Mouse (Mus musculus): ENCODE measurements around the gene 1700069L16Rik. TPM values are rescaled to one million over a fixed set of nuclear protein-coding genes. Genes with fewer than 3 reads are reported as not detected.

1700069L16Rik gene
- polyA plus RNA-seq, 1 experiment, result 11.1 TPM

DNA sequence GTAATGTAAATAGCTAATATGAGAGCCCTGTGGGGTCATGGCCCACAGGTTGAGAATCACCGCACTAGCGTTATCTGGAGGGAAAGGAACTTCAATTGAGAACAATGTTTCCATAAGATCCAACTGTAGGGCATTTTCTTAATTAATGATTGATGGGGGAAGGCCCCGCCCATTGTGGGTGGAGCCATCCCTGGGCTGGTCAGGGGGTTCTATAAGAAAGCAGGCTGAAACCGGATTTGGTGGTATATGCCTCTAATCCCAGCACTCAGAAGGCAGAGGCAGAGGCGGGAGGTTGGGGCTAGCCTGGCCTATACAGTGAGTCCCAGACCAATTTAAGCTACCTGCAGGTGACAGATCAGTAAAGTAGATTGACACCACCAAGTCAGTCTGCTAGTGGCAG, 9.8 kb upstream of the 1700069L16Rik start:
- TF ChIP-seq POLR2A (IDR thresholded peaks at IDR 0.05; ENCODE audit: control insufficient read depth, low read depth, low read length) (no peak), CTCF (IDR thresholded peaks at IDR 0.05; ENCODE audit: control insufficient read depth, insufficient read depth, insufficient replicate concordance, low read depth, low read length) (no peak)
- H3K27ac ChIP-seq (ENCODE audit: control insufficient read depth, insufficient read depth, low read depth, low read length), result no peak overlapping the region
- no peaks in the 10 kb centered on the region for H3K36me3 ChIP-seq (ENCODE audit: control insufficient read depth, insufficient read depth, low read length)
- no peak overlapping the region for H3K4me3 ChIP-seq (ENCODE audit: control insufficient read depth, low read depth, low read length)
- no peaks in the 10 kb centered on the region for H3K27me3 ChIP-seq (ENCODE audit: control insufficient read depth, insufficient read depth, low read length)
- H3K4me1 ChIP-seq (ENCODE audit: control insufficient read depth, insufficient read depth, low read length), result peaks cover 10% of the 10 kb centered on the region

DNA sequence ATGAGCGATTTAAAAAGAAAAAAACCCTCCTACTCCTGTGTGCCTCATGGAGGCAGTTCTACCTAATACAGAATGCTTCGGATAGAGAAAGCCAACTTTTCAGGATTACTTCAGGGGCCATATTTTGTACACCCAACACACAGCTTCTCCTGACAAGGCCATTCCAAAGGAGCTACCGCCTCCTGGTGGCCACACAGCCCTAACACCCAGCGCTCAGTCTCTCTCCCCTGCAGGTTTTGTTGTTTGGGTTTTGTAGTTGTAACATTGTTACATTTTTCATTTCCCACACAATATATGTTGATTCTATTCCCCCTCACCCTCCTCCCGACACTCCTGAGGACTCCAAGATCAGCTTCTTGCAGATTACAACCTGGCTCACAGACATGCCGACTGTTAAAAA, 7.6 kb upstream of the 1700069L16Rik start:
- Histone ChIP-seq H3K4me1 (ENCODE audit: control insufficient read depth, insufficient read depth, low read length) (peaks cover 15% of the 10 kb centered on the region), H3K36me3 (ENCODE audit: control insufficient read depth, insufficient read depth, low read length) (no peaks in the 10 kb centered on the region), H3K4me3 (ENCODE audit: control insufficient read depth, low read depth, low read length) (no peak overlapping the region), H3K27me3 (ENCODE audit: control insufficient read depth, insufficient read depth, low read length) (no peaks in the 10 kb centered on the region), H3K27ac (ENCODE audit: control insufficient read depth, insufficient read depth, low read depth, low read length) (no peak overlapping the region)
- TF ChIP-seq CTCF (IDR thresholded peaks at IDR 0.05; ENCODE audit: control insufficient read depth, insufficient read depth, insufficient replicate concordance, low read depth, low read length), result peak; percentile 67; the same call in 1 of the 2 replicates
- TF ChIP-seq POLR2A (IDR thresholded peaks at IDR 0.05; ENCODE audit: control insufficient read depth, low read depth, low read length), result no peak

DNA sequence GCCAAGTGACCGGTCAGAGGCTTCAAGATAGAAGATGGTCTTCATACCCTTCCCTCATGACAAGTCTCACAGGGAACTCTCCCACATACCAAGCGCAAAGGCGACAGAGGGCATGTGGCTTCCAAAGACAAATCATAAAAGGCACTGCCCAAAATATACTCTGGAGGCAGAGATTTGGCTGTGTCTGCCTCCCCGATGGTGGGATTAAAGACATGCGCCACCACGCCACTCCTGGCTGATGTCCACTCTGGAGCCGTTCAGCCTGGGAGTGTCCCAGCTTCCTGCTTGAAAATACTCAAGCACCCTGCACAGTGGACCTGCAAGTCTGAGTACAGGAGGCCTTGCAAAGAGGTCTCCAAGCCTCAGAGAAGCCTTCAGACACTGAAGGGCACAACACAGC, 6.6 kb upstream of the 1700069L16Rik start:
- Histone ChIP-seq H3K27ac (ENCODE audit: control insufficient read depth, insufficient read depth, low read depth, low read length) (no peak overlapping the region), H3K36me3 (ENCODE audit: control insufficient read depth, insufficient read depth, low read length) (no peaks in the 10 kb centered on the region), H3K4me3 (ENCODE audit: control insufficient read depth, low read depth, low read length) (no peak overlapping the region), H3K4me1 (ENCODE audit: control insufficient read depth, insufficient read depth, low read length) (peaks cover 11% of the 10 kb centered on the region), H3K27me3 (ENCODE audit: control insufficient read depth, insufficient read depth, low read length) (no peaks in the 10 kb centered on the region)
- TF ChIP-seq CTCF (IDR thresholded peaks at IDR 0.05; ENCODE audit: control insufficient read depth, insufficient read depth, insufficient replicate concordance, low read depth, low read length), result no peak
- TF ChIP-seq POLR2A (IDR thresholded peaks at IDR 0.05; ENCODE audit: control insufficient read depth, low read depth, low read length), result no peak

DNA sequence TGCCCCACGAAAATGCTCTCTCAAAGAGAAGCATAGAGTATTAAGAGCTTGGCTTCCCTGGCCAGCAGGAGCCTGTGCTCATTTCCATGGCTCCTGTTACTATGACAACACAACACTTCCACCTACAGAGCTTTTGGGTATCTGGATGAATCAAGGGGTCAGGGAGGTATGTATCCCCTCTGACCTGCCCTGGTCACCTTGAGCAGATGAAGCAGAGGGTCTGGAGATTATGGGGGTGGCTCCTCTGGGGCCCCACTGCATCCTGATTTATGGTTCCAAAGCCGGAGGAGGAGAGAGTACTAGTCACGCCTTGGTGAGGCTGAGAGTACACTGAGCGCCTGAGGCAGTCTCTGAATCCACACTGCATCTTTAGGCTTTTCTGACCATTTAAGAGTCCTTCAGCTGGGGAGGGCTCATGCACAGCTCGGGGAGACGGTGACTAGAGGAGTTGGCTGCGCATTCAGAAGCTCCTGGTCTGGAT, 6.1 kb upstream of the 1700069L16Rik start:
- no peaks in the 10 kb centered on the region for H3K27me3 ChIP-seq (ENCODE audit: control insufficient read depth, insufficient read depth, low read length)
- H3K4me1 ChIP-seq (ENCODE audit: control insufficient read depth, insufficient read depth, low read length), result peaks cover 11% of the 10 kb centered on the region
- no peak for TF ChIP-seq CTCF (IDR thresholded peaks at IDR 0.05; ENCODE audit: control insufficient read depth, insufficient read depth, insufficient replicate concordance, low read depth, low read length)
- no peak for TF ChIP-seq POLR2A (IDR thresholded peaks at IDR 0.05; ENCODE audit: control insufficient read depth, low read depth, low read length)
- H3K4me3 ChIP-seq (ENCODE audit: control insufficient read depth, low read depth, low read length), result no peak overlapping the region
- H3K36me3 ChIP-seq (ENCODE audit: control insufficient read depth, insufficient read depth, low read length), result no peaks in the 10 kb centered on the region
- no peak overlapping the region for H3K27ac ChIP-seq (ENCODE audit: control insufficient read depth, insufficient read depth, low read depth, low read length)

DNA sequence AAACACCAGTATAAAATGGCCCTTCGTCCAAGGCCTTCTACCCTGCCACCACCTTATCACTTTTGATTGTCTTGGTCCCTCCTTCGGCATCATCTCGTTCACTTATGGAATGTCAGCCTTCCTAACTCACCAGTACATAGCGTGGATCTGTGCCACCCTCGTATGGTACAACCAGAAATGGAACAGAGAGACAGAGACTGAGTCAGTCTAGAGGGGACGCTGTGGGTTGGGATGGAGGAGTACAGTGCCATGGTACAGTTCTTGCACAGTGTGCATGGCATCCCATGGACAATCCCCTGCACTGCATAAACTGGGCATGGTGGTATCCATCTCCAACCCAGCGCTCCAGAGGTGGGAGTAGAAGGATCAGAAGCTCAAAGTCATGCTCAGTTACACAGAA, 4.1 kb upstream of the 1700069L16Rik start:
- H3K4me1 ChIP-seq (ENCODE audit: control insufficient read depth, insufficient read depth, low read length), result peaks cover 17% of the 10 kb centered on the region
- no peaks in the 10 kb centered on the region for H3K27me3 ChIP-seq (ENCODE audit: control insufficient read depth, insufficient read depth, low read length)
- H3K4me3 ChIP-seq (ENCODE audit: control insufficient read depth, low read depth, low read length), result no peak overlapping the region
- TF ChIP-seq POLR2A (IDR thresholded peaks at IDR 0.05; ENCODE audit: control insufficient read depth, low read depth, low read length) (no peak), CTCF (IDR thresholded peaks at IDR 0.05; ENCODE audit: control insufficient read depth, insufficient read depth, insufficient replicate concordance, low read depth, low read length) (no peak)
- no peak overlapping the region for H3K27ac ChIP-seq (ENCODE audit: control insufficient read depth, insufficient read depth, low read depth, low read length)
- H3K36me3 ChIP-seq (ENCODE audit: control insufficient read depth, insufficient read depth, low read length), result no peaks in the 10 kb centered on the region

DNA sequence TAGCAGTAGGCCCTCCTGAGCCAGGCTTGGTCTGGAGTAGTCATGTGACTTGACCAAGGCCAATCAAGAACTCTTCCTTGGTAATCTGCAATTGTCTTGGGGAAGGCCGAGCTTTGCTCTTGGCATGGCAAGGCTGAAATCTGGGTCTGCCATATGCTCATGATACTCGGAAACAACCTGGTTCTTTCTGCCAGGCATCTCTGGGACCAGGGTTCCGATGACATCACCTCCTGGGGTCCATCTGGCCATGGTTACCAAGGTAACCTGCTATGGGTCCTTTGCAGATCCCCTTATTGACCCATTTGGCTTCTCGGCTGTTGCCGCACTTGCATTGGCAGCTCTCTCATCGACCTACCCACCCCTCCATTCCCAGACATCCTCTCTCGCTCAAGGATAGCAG, 3.4 kb upstream of the 1700069L16Rik start:
- TF ChIP-seq CTCF (IDR thresholded peaks at IDR 0.05; ENCODE audit: control insufficient read depth, insufficient read depth, insufficient replicate concordance, low read depth, low read length) (no peak), POLR2A (IDR thresholded peaks at IDR 0.05; ENCODE audit: control insufficient read depth, low read depth, low read length) (no peak)
- Histone ChIP-seq H3K4me1 (ENCODE audit: control insufficient read depth, insufficient read depth, low read length) (peaks cover 20% of the 10 kb centered on the region), H3K27me3 (ENCODE audit: control insufficient read depth, insufficient read depth, low read length) (no peaks in the 10 kb centered on the region), H3K27ac (ENCODE audit: control insufficient read depth, insufficient read depth, low read depth, low read length) (no peak overlapping the region), H3K36me3 (ENCODE audit: control insufficient read depth, insufficient read depth, low read length) (no peaks in the 10 kb centered on the region), H3K4me3 (ENCODE audit: control insufficient read depth, low read depth, low read length) (no peak overlapping the region)

DNA sequence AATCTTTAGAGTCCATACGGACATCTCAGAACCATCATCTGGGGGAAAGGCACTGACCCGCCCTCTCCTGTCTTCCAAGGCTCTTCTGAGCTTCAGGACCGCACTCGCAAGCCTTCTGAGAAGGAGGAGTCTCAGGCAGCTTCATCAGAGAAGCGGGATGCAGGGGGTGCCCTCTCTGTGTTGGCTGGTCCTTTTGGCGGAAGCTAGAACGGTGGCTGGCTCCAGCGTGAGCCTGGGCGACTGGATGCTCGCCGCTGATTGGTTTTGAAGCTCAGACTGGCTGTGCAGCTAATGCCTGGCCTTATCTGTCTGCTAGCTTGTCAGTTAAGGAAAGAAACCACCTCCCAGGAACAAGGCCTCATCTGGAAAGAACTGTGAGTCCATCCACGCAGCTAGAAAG, 2.7 kb upstream of the 1700069L16Rik start:
- Histone ChIP-seq H3K36me3 (ENCODE audit: control insufficient read depth, insufficient read depth, low read length) (no peaks in the 10 kb centered on the region), H3K27ac (ENCODE audit: control insufficient read depth, insufficient read depth, low read depth, low read length) (no peak overlapping the region), H3K4me3 (ENCODE audit: control insufficient read depth, low read depth, low read length) (no peak overlapping the region), H3K27me3 (ENCODE audit: control insufficient read depth, insufficient read depth, low read length) (no peaks in the 10 kb centered on the region), H3K4me1 (ENCODE audit: control insufficient read depth, insufficient read depth, low read length) (peaks cover 20% of the 10 kb centered on the region)
- TF ChIP-seq POLR2A (IDR thresholded peaks at IDR 0.05; ENCODE audit: control insufficient read depth, low read depth, low read length) (no peak), CTCF (IDR thresholded peaks at IDR 0.05; ENCODE audit: control insufficient read depth, insufficient read depth, insufficient replicate concordance, low read depth, low read length) (no peak)

DNA sequence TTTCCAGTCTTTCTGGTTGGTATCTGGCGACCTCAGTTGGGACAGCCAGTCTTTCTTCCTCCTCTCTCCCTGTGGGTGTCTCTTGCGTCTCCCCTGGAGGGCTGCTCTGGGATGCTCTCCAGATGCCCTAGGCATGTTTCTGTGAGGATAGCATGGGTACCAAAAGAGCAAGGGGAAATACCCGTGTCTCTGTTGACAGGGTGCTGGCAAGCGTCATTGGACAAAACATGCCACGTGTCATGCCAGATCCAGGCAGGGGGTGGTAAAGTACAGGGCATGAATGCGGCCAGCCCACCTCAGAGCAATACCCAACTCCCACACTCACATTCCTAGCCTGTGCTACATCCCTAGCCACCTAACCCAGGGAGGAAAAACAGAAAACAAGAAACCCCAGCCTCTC, 2.0 kb upstream of the 1700069L16Rik start:
- Histone ChIP-seq H3K4me3 (ENCODE audit: control insufficient read depth, low read depth, low read length) (no peak overlapping the region), H3K36me3 (ENCODE audit: control insufficient read depth, insufficient read depth, low read length) (no peaks in the 10 kb centered on the region), H3K27ac (ENCODE audit: control insufficient read depth, insufficient read depth, low read depth, low read length) (no peak overlapping the region), H3K4me1 (ENCODE audit: control insufficient read depth, insufficient read depth, low read length) (peaks cover 20% of the 10 kb centered on the region), H3K27me3 (ENCODE audit: control insufficient read depth, insufficient read depth, low read length) (no peaks in the 10 kb centered on the region)
- no peak for TF ChIP-seq POLR2A (IDR thresholded peaks at IDR 0.05; ENCODE audit: control insufficient read depth, low read depth, low read length)
- TF ChIP-seq CTCF (IDR thresholded peaks at IDR 0.05; ENCODE audit: control insufficient read depth, insufficient read depth, insufficient replicate concordance, low read depth, low read length), result no peak
